Mouse (Mus musculus): ENCODE data around the gene Apobec1.
"Not testable (repeated sequence)": the region's sequence is repeated elsewhere in the genome, so short reads cannot be mapped to it uniquely, and the experiment has no call there.

The Apobec1 gene

DNA sequence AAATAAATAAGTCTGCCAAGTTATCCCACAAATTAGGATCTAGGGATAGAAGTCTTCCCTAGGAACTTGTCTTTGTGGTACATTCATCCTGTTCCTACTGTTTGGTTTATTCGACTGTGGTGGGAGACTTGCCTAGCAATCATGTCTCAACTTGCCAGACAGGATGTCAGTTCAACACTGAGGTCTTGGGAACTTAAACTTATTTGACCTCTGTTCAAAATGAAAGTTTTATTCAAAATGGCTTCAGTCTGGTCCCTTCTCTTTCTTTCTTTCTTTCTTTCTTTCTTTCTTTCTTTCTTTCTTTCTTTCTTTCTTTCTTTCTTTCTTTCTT is 713 bp upstream of the Apobec1 start:
- no peak for DNase-seq

DNA sequence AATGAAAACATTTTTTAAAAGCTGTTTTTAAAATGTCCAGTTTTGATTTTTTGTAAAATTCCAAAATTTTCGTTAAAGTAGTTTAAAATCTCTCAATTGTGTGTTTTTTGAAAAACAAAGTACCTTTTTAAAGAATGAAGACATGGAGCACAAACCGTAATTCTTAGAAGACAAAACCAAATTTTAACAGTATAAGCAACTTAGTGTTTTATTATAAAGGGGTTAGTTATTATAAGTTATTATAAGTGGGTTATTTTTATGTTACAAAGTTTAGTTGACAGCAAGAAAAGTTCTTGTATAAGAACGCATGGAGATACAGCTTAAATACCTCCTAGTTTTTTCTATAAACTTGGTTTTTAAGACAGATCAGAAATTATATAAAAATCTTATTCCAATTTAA is 629 bp downstream of the Apobec1 start:
- DNase-seq, result no peak

DNA sequence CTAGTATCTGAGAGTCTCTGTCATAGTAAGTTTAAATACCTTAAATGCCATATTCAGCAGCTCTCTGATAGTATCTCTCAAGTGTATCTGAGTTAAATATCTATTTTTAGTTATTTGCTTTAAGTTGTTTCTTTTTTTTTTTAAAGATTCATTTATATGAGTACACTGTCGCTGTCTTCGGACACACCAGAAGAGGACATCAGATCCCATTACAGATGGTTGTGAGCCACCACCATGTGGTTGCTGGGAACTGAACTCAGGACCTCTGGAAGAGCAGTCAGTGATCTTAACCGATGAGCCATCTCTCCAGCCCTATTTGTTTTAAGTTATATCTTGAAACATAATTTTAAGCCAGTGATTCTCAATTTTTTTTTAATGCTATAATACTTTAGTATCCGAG is 1.2 kb downstream of the Apobec1 start:
- DNase-seq, result no peak

GRCm38 (mm10) chr6:122600066-122600646 is 2.1 kb downstream of the Apobec1 start:
- DNase-seq, result no peak

DNA sequence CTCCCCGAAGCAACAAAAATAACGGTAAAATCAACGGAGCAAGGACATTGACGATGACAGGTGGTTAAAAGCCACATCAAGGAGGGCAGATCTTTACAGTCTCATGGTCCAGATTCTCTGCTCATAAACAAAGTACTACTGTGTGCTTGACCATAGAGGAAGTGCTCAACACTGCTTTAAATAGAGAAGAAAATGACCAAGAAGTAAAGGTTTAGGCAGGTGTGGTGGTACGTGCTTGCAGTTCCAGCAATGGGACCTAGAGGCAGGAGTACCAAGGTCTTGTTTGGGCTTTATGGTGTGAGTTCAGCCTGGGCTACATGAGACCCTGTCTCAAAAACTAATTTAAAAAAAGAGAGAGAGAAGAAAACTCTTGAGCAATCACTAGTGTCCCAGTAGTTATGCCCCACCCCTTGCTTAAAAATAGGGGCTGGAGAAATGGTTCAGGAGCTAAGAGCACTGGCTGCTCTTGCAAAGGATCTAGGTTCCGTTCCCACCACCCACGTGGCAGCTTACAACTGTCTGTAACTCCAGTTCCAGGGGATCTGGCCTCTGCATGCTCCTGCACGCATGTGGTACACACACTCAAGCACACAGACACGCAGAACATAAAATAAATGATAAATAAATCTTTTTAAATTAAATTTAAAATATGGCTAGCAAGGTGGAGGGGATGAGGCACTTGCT is 3.0 kb downstream of the Apobec1 start:
- no peak for DNase-seq

DNA sequence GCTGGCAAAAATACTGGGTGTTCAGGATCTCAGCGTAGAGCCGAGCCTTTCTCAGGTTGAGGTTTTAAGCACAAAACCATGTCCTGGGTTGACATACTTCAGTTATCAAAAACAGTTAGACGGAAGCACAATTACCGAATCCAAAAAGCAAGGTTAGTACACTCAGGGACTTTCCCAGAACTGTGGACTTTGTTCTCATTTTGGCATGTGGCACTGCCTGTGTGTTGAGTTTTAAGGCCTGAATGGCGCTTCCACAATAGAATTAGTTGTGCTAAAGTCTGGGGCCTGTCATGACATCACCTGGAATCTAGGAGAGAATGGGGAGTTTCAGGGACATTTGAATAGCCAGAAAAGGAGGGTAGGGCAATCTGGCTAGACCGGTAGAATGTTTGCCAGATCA is 3.8 kb downstream of the Apobec1 start:
- DNase-seq, result no peak

- no peak for DNase-seq
Measured at GRCm38 (mm10) chr6:122598014-122598413, 4.2 kb downstream of the Apobec1 start.

DNA sequence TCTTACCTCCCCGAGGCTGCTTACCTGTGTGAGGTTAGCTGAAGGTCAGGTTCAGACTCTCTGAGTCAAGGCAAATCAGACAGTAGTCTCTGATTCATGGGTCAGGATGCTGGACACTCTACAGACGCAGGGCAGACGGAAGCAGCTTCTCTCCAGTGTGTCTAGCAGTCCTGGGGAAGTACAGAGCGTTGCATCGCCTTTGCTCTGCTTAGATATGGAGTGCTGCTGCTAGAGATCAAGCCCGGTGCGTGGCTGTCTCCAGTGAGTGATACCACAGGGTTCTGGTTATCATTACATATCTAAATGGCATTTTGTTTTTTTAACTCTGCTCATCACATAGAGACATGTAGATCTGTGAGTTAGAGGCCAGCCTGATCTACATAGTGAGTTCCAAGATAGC is 5.6 kb downstream of the Apobec1 start:
- DNase-seq, result no peak

- no peak for DNase-seq
Measured at GRCm38 (mm10) chr6:122595637-122596036, 6.6 kb downstream of the Apobec1 start.

GRCm38 (mm10) chr6:122592905-122593304 is 9.3 kb downstream of the Apobec1 start:
- DNase-seq, result no peak

- no peak for DNase-seq
Measured at GRCm38 (mm10) chr6:122591027-122591758, 11.1 kb downstream of the Apobec1 start.

DNA sequence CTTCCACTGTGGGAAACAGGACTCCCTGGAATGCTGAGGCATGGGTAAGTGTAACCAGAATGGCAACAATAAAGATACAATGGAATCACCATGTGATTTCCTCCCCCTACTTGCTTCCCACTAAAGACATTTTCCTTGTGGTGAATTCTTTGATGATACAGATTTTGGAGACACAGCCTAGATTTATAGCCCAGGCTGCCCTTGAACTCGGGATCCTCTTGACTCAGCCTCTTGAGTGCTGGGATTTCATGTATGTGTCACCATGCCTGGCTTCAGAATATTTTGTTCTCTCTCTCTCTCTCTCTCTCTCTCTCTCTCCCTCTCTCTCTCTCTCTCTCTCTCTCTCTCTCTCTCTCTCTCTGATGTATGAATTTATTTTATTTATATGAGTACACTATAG is 23.2 kb downstream of the Apobec1 start:
- DNase-seq, result no peak

DNA sequence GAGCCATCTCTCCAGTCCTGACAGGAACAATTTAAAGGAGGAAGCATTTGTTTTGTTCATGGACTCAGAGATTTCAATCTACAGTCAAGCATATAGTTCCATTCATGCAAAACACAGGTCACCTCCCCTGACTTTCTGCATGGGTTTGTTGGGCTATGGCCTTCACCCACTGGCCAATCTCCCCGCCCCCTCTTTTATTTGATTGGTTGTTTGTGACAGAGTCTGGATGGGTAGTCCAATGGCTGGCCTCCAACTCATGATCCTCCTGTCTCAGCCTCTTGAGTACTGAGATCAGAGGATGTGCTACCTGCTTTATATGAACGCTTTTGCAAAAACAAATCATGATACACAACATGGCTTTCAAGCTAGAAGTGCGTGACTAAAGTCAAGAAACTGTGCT is 25.2 kb downstream of the Apobec1 start:
- DNase-seq, result no peak

GRCm38 (mm10) chr6:122575037-122575436 is 27.2 kb downstream of the Apobec1 start:
- not testable (repeated sequence) for DNase-seq

DNA sequence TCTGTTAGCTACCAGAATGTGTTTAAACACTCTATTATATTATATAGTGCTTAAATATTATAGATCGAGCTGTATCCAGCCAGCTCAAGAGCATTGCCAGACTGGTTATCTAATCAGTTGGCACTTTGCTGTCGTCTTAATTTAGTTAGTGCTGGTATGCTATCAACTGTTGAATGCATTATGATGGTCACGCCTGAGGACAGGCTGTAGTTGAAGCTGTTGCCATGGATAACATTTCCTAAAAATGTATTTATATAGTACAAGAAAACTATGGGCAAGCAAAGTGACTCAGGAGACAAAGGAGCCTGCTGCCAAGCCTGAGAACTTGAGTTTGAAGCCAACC is 30.7 kb downstream of the Apobec1 start:
- no peak for DNase-seq

DNA sequence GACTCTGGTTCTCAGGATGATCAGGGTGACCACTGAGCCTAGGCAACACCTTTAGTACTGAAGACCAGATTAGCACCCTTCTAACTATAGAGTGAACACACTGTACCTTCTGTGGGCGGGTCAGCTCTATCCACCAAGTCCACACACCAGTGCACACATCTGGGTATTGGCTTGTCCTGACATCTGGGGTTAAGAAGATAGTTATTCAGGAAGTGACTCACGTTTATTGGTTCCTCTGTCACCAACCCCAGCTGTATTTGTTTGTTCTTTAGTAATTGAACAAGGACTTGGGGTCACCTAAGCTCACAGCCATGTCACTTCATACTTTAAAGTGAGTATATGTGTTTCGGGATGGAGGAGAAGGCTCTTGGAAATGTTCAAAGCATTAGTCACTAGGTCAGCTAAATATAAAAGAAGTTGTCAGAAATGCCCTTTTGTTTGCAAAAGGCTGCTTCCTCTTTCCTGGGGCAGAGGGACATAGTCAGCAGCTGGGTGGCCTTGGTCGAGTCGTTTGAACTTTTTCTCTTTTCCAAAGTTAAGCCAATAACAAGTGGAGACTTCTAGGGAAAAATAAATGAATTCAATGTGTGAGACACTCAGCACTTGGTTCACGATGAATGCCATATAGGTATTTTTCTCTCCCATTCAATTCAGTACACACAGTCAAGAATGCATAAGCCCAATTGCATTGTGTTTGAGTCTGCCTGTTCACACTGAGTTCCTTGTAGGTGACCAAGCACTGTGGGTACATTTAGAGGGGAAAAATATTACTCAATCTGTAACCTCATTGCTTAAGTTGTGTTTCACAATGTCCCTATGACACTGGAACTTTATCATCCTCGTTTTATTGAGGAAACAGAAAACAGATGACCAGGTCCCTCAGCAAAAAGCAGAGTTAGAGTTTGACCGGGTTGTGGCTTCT is 31.3 kb downstream of the Apobec1 start:
- no peak for DNase-seq

DNA sequence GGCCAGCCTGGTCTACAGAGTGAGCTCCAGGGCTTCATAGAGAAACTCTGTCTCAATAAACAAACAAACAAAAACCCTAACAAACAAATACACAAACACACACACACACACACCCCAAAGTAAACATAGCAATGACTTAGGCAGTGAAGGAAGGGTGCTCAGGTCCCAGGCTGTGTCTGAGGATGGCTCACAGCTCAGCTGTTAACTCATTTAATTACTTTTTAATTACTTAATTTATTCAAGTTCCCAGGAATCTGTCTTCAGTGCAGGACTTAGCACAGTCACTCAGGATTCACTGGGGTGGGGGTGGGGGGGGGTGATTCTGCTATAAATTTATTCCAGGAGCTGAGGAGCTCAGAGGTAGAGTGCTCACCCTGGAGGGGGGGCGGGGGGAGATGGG is 32.5 kb downstream of the Apobec1 start:
- no peak for DNase-seq

GRCm38 (mm10) chr6:122569113-122569512 is 33.1 kb downstream of the Apobec1 start:
- DNase-seq, result no peak

DNA sequence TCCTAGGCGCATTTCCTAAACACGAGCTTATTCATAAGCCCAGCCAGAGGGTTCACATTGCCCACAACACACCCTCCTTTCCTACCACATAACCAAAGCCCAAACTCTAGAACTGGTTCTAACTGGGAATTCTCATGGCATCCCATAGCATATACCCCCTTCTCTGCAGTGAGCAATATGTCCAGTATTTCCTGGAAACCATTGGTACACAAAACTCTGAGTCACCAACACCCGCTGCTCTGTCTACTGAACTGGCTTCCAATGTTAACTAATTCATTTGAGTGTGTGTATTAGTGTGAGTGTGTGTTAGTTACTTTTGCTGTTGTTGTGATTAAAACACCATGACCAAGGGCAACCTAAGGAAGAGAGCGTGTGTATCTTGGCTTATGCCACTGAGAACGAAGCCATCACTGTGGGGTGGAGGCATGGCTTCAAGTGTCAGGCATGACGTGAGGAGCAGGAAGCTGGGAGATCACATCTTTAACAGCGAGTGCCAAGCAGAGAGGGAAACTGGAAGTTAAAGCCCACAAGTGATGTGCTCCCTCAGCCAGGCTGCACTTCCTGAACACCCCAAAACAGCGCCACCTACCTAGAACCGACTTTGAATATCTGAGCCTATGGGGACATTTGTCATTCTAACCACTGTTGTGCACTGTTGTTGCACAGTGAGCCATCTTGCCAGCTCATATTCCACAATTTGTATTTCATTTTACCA is 37.0 kb downstream of the Apobec1 start:
- DNase-seq, result no peak

- peak; percentile 20 for DNase-seq
Measured at GRCm38 (mm10) chr6:122562463-122562862, 39.8 kb downstream of the Apobec1 start.

DNA sequence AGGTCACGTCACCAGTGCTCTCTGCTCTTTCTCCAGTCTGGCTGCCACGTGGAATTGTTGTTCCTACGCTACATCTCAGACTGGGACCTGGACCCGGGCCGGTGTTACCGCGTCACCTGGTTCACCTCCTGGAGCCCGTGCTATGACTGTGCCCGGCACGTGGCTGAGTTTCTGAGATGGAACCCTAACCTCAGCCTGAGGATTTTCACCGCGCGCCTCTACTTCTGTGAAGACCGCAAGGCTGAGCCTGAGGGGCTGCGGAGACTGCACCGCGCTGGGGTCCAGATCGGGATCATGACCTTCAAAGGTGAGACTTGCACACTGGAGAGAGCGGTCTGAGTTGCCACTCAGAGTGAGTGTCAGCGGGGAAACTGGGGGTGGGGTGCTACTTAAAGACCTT is 41.2 kb downstream of the Apobec1 start:
- DNase-seq, result no peak

GRCm38 (mm10) chr6:122560427-122560826 is 41.8 kb downstream of the Apobec1 start:
- DNase-seq, result peak; percentile 31
